Mouse (Mus musculus) urinary bladder, postnatal 10 days (tissue): ENCODE results near the gene Ptpn4.

Source experiments
- DNase-seq: peaks from one replicate; pipeline ENCODE4 v3.0.0; 2022; ENCODE audit warnings: low spot score

Gene Ptpn4

DNA sequence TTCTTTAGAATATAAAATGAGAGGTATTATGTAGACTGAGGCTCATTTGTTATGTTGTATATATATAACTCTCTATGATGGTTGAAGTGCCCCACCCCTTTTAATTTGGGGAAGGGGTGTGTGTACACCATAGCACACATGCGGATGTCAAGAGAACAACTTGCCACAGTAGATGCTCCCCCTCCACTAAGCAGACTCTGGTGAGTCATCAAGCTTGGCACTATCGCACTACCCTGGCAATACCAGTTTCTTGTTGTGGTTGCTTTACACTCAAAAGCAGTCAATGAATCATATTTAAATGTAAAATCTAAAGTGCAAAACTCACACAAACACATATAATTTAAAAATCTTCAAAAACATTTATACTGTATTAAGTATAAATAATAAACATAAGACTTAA lies 31.4 kb downstream of the Ptpn4 start:
- no peak for DNase-seq

DNA sequence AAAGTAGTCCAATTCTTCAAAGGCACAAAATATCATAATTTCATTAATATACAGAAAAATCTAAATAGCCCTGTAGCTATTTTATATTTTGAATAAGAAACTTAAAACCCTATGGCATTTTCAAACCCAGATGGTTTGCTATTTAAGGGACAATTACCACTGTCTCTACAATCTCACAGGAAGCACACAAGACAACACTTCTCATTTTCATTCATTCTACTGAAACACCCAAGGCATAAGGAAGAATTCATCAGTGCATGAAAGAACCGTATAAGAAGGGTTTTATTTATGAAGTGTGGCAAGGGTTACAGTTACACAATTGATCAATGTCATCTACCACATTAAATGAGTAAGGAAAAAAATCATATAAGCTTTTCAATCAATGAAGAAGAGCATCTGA lies 32.8 kb downstream of the Ptpn4 start:
- no peak for DNase-seq

DNA sequence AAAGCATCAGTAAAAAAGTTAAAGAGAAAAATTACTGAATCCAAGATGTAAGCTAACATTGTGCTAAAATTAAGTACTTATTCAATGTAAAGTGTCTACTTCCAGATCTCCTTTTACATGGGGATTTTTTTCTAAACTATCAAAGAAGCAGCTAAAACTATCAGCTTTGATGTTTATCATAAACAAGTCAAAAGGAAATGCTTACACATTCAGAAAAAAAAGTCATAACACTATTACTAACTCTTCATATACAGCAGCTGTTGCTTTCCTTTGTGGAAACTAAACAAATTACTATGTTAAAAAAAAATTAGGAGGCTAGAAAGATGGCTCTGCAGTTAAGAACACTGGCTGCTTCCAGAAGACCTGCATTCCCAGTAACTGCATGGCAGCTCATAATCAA lies 42.2 kb downstream of the Ptpn4 start:
- DNase-seq: no peak

DNA sequence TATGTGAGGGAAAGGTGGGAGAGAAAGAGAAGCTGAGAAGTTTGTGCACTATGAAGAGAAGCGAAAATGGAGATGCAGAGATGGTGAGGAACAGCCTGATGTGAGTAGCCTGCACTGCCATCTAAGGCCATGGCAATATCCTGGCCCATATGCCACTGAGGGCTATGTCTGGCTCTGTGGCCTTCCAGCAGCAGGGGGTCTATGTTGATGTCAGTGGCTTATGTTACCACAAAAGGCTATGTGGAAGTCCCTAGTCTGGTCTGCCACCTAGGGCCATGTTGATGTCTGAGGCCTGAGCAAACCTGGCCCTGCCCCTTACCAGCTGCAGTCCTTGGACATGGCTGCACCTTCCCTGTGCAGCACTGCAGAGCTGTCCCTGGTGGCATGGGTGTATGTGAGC lies 43.1 kb downstream of the Ptpn4 start:
- DNase-seq: no peak

DNA sequence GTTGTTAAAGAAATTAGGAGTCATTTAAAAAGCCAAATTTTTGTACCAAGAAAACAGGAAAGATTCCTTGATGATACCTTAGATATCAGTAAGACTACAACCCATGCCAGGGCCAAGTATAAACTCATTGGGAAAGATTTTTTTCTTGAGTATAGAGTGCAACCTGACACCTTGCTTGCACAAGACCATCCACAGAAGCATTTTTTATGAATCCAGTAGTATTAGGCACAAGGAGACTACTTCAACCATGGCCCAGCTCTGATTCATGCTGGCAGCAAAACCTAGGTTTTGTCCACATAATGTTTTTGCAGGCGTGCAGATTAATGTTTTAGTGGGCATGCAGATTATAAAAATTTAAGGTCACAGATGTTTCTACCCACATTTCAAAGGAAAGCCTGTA lies 46.8 kb downstream of the Ptpn4 start:
- DNase-seq: no peak

DNA sequence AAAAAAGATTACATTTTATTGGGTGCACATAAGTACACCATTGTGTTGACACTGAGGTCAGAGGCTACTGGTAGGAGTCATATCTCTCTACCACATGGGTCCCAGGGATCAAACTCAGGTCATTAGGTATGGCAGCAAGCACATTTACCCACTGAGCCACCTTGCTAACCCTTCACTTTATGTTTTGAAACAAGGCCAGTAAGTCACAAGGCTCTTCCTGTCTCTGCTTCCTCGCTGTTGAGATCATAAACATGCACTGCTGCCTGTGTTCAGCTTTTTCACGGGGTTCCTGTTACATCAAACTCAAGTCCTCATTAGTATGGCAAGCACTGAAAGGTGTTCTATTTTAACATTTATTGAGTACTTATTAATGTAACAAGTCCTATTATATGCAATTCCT lies 61.5 kb downstream of the Ptpn4 start:
- no peak for DNase-seq

DNA sequence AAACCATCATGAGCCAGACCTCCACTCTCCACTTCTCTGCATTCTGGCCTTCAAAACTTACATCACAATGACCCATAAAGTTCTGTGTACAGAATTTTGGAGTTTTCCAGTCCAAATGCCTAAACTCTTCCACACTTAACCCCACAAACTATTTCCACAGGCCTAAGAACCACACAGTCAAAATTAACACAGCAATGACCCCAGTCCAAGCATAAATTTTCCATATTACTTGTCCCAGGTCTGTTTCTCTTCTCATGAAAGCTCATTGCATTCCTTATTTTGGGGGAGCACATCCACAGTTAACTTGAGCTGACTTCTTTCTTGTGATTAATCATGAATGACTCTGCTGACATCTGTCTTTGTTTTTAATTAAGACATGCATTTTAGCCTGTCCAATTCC lies 101.7 kb downstream of the Ptpn4 start:
- DNase-seq: no peak

DNA sequence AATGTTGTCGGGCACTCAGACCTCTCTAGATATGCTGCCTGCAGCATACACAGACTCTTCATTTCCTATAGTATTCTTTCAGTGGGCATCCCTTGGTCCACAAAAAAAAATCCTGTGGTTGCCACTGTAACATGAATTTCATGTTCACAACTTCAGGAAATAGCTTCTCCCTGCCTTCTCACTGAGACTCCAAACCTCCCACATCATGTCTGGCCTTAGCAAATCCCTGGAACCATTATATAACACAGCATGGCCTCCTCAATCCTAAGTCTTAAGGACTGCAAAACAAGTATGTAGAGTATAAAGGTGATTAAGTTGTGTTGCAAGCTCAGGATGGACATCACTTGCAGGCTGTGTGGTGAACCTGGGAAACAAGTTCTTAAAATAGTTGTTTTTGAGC lies 102.6 kb downstream of the Ptpn4 start:
- no peak for DNase-seq

DNA sequence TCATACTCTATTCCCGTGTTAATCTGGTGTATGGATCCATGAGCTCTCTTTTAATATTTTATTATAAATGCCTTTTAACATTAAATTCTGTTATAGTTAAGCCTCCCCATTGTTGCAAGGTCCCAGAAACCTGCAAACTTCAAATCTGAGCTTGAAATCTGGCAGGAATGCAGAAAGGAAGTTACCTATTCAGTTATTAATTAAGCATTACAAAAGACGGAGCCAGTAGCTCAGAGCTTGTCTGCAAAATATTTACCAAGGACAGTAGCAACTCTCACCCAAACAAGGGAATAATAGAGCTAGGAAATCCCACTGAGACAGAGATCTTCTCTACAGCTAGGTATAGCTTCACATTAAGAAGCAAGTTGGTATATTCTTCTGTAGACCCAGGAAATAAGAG lies 106.2 kb downstream of the Ptpn4 start:
- no peak for DNase-seq

DNA sequence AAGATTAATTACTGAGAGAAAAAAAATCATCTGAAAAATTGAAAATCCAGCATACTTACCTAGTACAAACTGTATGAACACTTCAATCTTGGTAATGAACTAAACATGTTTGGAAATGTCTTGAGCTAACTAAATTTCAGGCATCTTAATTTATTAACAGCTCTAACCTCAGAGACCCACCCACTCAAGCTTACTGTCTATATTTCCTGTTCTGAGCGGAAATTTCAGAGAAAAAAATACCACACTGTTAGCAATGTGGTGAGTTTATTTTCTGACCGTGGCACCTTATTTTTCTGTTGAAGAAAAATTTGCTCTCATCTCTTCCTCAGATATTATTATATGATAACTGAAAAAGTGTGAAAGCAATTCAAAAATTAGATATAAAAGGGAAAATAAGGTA lies 124.4 kb downstream of the Ptpn4 start:
- no peak for DNase-seq

DNA sequence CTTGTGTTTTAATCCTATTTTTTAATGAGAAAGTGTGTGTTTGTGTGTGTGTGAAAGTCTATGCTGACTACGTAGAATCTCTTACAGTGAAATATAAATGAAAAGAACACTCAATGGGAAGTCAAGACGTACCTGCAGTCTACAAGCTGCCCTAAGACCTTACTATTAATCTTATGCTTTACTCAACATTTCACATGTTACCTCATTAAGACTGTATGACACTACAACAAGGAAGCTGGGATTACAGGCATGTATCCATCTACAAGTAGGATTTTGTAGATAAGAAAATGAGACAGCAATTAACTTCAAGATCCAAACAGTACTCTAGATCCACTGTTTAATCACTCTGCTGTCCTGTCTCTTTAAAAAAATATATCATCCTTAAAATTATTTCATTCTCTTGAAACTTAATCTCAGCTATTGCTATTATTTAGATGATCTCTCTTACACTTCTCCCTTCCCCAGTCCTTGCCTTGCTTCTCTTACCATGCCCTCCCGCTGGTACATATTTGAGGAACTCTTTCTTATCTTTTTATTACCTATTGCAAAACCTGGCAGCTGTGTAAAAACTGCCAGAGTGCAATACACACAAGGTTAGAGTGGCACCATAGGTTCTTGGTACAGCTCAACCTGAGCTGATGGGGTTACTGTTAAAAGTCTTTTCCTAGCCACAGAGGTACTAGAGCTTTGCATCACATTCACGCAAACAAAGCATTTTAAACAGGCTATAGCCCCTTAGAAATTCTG lies 130.8 kb downstream of the Ptpn4 start:
- no peak for DNase-seq

DNA sequence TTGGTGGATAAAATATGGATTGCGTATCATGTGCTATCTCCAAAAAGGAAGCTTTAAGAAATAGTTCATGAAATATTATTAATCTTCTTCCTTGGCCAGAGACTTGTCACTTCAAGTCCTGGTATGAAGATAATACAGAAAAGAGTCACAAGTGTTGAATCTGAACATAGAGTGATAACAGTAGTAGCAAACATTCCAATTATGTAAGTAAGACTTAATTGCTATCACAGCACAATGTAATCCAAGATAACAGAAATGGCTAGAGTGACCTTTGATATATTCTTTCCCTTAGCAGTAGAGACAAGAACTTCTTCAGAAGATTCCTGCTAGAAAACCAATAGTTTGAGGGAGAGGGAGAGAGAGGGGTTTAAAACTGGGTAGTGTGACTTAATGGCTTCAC lies 140.6 kb downstream of the Ptpn4 start:
- no peak for DNase-seq

DNA sequence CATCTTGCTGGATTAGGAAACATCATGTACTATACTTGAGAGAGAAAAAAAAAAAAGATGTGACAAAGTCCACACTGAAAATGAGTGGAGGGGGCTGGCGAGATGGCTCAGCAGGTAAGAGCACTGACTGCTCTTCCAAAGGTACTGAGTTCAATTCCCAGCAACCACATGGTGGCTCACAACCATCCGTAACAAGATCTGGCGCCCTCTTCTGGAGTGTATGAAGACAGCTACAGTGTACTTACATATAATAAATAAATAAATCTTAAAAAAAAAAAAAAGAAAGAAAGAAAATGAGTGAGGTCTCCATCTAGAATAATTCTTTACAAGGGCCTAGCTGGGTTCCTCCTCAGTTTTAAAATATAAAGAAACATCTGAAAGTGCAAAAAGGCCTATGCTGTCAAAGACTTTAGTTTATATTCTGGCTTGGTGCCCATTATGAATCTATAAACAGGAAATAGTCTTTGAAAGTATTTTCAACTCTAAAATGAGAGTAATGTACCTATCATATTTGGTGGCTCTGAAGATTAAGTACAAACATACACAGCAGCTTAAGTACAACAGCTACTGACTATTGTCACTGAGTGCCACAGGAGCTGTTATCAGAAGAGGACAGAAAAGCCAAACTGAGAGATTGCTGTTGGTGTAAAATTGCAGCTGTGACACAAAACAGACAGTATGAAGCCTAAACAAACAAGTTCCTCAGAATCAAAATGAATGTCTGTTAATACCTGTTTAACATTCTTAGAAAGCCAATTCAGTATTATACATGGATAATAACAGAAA lies 151.4 kb downstream of the Ptpn4 start:
- no peak for DNase-seq

DNA sequence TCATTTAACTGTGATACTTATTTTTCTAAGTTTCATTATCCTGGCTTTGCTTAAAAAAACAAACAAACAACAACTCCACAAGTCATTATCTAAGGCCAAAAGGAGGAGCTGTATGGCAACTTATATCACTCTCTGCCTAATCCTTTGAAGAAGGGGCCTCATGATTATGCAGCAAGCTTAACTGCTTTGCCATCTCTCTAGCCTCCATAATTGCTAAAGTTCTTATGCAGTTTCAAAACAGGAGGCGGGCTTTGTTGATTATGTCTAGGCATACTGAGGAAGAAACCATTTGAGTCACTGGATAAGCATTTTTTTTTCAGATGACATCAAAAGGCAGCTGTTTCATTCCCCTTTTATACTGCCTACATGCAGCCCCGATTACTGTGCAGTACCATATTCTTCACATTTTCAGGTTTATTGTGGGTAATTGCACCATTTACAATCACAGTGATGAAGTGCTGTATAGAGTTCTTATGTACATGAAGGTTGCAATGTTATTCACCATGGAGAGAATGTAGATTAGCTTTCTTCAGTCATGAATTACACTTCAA lies 155.7 kb downstream of the Ptpn4 start:
- DNase-seq: no peak

DNA sequence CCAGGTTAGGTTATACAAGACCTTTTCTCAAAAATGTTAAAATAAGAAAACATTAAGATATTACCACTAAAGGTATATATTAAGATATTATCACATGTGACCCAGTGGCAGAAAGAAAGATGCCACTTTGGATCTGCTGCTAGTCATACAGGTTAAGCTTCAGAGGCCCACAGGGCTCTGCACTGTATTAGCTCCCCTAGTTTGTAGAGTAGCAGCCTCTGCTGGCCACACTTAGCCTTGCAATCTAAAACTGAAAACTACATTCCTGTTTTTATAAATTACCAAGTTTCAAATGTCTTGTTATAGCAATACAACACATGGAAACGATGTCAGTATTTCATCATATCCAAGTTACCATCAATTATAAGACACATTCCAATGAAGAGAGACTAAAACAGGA lies 162.4 kb downstream of the Ptpn4 start:
- no peak for DNase-seq

DNA sequence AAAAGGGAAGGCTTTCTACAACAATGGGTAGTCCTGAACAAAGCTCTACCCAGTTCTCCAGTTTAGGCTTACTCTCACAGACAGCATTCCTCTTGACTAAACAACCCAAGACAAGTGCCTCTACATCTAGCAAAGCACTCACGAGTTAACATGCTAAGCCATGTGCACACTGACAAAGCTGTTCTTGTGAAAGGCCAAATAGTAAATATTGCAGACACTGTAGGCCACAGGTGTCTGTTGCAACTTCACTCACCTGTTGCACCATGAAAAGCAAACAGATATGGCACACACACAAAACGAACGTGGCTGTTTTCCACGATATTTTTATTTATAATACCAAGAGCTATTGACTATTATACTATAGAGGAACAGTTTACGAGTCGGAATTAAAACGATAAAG lies 170.5 kb downstream of the Ptpn4 start:
- DNase-seq: no peak

DNA sequence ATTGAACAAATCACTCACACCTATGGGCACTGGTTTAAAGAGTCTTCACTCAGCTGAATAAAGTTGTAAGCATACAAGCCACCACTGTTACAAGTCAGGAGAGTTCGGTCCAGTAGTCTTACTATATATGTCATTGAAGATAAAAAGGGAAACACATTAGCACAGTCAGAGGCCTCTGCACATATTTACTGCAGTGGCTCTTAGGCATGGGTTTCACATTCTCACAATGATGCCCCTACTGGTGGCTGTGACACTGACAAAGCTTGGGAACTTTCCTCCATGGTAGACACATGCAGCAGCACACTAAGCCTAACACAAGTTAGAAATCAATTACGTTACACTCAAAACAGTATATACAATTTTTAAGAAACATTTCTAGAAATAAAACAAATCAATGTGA lies 183.1 kb downstream of the Ptpn4 start:
- DNase-seq: no peak

DNA sequence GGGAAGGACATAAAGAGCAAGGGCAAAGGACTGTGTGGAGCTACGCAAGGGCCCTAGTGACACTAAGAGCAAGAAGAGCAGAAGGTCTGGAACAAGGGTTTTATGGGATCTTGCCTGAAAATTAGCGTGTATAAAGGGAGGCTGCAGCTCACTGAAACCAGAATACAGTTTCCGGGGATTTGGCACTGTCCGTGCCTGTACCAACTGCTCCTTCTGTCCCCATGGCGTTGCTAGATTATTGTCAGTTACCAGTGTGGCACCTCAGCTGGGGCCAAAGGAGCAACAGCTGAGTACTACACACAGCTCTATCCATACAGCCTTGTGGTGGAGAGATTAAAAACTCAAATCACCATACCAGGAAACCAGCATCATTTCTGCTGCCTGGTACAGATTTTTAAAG lies 187.0 kb downstream of the Ptpn4 start:
- DNase-seq: no peak

DNA sequence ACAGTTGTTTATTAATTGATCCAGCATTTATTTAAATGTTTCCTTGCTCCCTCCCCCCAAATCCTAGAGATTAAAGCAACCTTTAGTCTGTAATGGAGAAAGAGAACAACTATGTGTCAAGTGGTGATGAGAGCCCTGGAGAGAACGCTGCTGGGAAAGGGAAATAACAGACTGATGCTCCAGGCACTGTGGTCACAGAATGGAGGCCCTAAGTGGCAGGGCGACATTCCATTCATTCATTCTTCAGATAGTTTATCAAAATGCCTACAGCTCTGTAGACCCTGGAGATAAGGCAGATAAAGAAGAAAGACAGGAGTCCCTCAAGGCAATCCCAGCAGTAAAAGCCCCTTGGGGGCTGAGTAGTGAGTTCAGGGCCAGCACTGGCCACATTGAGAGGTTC lies 187.8 kb downstream of the Ptpn4 start:
- no peak for DNase-seq

DNA sequence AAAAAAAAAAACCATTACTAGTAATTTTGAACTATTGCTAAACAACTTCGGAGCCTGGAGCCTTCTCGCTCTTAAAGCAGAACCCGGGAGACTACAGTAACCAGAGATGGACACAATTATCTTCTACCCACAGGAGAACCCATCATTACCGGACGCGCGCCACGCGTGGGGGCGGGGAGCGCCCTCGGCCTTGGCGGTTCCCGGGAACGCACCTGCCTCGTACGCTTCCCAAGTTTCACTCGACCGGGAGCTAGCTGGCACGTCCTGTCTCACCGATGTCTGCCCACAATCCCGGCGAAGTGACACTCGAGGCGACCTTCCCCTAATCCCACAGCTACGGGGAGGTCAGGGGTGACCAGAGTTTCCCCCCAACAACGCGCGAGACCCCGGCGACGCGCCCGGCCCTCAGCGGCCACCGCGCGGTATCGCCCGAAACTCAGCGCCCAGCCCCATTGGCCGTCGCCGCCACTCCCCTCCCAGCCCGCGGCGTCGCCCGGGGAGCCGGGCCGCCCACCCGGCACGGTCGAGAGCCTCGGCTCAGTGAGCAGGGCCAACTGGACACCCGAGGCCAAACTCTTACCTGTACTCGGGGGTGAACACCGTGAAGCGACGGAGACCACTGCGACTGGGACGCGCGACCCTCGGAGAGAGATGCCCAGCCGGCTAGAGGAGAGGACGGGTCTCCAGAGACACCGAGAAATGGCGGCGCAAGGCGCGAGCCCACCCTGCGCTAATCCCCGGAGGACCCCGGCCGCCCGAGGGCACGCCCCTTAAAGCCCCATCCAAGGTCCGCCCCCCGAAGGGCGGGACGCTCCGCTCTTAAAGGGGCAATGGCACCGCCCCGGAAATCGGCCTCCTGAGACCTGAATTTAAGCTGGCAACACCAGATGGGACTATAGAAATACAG lies 189.0 kb downstream of the Ptpn4 start, which contains the start of gene Epb41l5:
Epb41l5 (minus strand) TSS at position 796 of the 907 bp plus-strand sequence.
- peak; percentile 43 for DNase-seq

DNA sequence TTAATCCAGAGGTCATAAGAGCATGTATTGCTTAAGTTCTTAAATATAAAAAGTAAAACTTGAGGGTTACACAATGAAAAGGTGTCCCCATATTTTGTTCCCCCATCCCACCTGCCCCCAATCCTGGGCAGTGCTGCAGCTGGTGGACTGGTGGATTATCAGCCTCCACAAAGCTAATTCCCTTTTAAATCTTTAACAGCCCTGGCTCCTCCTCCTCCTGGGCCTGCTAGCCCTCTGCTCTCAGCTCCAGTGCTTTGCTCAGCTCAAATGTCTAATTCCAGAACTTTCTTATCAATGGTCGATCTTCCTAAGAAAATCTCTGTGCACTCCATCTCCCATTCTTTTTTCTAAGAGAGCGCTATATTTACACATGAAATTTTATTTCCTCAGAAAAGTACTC lies 191.1 kb downstream of the Ptpn4 start:
- no peak for DNase-seq

DNA sequence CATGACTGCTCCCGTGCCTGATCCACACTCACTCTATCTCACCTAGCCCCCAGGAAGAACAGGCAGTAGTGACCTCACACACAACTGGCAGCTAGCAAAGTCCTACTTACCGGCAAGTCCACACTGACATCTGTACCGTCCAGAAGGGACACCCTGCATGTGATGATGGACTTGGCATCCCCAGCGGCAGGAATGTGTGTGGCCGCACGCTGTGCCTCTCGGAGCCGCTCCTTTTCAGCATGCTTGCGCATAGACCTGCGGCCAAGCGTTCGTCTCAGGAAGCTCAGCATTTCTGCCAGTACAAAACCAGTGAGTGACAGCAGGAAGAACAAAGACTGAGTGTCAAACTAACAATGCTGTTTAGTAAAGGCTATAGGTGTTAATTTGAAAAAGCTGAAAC lies 195.0 kb downstream of the Ptpn4 start:
- DNase-seq: no peak
